Mouse (Mus musculus) adrenal gland, adult 8-10 months (tissue): ENCODE data around the gene Fn1. TPM values are rescaled to one million over a fixed set of nuclear protein-coding genes. Genes with fewer than 3 reads are reported as not detected.

Experiments used
- DNase-seq: peaks from one replicate; pipeline ENCODE4 v3.0.0; 2022
- total RNA-seq, 4 experiments: library from RNA; stranded (reverse); gene quantifications; 2 replicates each; pipeline ENCODE4 v1.2.4; 2022

The Fn1 gene
- total RNA-seq, 4 experiments from 2014 or later = 21.4 to 50.9 (median 36.7) TPM

DNA sequence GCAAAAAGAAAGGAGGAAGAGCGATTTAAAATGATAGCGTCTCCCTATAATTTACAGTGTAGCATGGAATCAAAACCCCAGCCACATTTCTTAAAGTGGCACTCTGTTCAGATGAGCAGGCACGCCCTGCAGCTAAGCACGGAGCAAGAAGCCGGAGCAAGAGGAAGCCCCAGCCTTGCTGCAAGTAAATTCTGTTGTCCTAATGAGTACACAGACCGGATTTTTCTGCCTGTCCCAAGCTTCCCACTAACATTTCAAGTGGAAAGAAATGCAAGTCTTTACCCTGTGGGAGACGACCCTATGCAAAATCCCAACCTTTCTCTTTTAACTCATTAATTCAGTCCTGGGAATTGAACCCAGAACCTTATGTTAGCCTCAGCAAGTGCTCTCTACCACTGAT is 4.8 kb downstream of the Fn1 start:
- DNase-seq = no peak

DNA sequence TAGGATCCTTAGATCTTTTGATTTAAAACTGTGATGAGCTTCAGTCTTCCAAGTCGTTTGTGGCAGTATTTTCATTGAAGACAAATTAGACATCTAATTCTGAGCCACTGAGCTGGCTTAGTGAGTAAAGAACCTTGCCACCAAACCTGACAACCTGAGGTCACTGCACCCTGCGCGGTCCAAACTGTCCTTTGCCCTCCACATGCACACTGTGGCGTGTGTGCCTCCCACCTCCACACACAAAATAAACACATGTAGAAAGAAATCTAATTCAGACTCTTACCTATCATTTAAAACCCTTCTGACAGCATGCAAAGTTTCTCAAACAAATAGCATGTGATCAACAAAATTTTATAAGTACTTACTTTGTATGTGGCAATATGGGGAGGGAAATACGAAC is 6.2 kb downstream of the Fn1 start:
- DNase-seq = no peak

DNA sequence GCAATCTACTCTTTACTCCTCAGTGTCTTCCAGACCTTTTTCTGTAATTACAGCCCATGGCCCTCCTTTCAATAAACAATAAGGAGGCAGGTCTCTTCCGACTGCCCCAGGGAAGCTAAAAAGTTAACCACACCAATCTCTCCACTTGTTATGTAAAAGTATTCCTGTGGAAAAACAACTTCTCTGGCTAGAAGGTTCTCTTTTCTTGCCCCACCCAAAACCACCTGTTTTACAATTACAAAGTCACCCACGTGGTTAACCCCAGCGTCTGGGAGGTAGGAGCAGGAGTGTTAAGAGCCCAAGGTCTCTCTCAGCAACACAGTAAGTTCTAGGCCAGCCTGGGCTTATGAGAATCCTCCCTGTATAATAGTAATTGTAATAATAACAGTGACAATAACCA is 7.0 kb downstream of the Fn1 start:
- no peak for DNase-seq

DNA sequence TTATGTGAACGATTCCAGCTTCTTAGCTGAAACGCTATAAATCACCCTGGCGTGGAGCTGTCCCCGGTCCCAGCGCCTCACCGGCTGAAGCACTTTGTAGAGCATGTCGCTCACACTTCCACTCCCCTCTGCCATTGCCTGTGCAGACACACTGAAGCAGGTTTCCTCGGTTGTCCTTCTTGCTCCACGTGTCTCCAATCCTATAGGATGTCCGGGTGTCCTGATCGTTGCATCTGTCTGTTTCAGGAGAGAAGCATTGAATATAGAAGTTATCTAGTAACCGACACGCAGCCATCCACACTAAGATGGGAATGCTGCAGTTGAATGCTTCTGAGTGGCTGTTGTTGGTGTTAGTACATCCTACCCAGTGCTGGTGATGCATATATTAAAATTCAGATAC is 7.5 kb downstream of the Fn1 start:
- DNase-seq = no peak

DNA sequence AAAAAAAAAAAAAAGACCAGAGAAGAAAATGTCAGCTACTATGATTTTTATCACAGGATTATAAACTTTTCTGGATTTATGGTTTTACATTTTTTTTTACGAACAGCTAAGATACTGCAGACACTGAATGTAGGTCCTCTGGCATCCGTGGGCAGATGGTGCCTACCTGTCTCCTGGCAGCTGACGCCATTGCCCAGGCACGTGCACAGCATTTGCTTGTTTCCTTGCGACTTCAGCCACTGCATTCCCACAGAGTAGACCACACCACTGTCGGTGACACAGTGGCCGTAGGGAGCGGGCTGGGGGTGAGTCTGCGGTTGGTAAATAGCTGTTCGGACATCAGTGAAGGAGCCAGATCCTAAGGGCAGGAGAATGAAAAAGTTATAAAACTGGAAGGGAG is 10.2 kb downstream of the Fn1 start:
- no peak for DNase-seq

DNA sequence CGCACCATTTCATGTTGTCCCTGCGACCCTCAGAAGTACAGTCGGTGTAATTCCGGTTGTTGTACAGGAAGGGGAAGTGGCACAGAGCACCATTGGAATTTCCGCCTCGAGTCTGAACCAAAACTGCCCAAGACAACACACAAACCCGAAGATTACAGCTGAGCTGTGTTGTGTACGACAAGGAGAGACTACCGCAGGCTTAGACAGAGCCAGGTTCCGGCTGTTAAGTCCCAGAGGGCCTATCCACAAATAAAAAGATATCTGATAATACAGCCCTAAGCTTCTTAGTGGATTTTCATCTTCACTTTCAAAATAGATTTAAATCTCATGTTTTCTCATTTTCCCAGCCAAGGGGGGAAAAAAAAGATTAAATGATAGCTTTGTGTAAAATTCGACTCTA is 11.8 kb downstream of the Fn1 start:
- no peak for DNase-seq

GRCm38 (mm10) chr1:71640157-71640556 is 12.8 kb downstream of the Fn1 start:
- no peak for DNase-seq

DNA sequence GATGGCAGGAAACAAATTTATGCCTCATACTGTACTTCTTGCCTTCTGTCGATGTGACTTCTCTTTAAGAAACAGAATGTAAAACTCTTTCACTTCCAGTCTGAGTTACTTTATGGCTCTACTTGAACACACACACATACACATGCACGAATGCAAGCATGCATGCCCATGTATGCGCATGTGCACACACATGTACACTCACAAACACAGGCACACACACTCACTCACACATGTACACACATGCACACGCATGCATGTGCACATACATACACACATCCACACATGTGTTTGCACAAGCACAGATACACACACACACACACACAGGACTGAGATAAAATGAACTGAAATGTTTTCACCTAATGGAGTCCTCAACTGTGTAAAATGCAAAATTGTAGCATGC is 16.3 kb downstream of the Fn1 start:
- DNase-seq = no peak

DNA sequence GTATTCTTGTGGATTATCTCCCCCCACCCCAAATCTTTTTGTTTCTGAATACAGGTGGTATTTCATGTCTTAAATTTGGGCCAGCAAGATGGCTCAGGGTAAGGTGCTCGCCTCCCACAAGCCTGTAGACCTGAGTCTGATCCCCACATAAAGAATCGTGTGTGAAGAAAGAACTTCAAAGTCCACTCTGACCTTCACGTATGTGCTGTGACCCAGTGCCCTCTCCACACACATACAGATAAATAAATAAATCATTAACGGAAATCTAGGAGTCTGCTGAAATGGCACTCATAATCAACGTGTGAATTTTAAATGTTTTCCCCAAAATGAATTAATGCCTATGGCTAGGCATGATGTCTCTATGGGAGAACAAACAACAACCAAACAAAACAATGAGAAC is 16.9 kb downstream of the Fn1 start:
- no peak for DNase-seq

- DNase-seq = no peak
Measured at GRCm38 (mm10) chr1:71635101-71636014, 17.6 kb downstream of the Fn1 start.

DNA sequence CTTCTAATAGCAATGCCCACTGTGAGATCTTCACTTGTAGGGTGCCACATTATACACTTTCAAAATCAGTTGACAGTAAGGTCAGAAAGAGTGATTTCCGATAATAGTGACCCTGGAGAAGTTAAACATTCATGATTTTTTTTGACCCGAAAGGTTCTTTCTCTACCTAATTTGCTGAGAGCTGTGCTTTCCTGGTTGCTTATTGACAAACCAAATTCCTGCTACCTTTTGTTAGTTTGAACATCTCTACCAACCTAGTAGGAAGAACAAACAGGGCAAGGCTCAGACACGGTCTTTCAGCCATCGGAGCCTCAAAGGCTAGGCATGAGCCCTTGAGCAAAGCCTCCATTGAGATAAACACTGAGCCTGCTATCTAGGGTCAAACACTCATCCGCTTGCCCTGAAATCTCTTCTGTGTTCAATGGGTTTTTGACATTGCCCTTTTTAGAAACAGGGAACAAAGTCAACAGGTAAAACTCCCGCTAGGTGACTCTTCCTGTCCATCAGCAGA is 18.5 kb downstream of the Fn1 start:
- no peak for DNase-seq

- DNase-seq = no peak
Measured at GRCm38 (mm10) chr1:71632387-71632786, 20.6 kb downstream of the Fn1 start.

GRCm38 (mm10) chr1:71631811-71632210 is 21.2 kb downstream of the Fn1 start:
- no peak for DNase-seq

- no peak for DNase-seq
Measured at GRCm38 (mm10) chr1:71630243-71630642, 22.8 kb downstream of the Fn1 start.

GRCm38 (mm10) chr1:71623625-71624024 is 29.4 kb downstream of the Fn1 start:
- DNase-seq = no peak

GRCm38 (mm10) chr1:71621526-71621925 is 31.5 kb downstream of the Fn1 start:
- no peak for DNase-seq

DNA sequence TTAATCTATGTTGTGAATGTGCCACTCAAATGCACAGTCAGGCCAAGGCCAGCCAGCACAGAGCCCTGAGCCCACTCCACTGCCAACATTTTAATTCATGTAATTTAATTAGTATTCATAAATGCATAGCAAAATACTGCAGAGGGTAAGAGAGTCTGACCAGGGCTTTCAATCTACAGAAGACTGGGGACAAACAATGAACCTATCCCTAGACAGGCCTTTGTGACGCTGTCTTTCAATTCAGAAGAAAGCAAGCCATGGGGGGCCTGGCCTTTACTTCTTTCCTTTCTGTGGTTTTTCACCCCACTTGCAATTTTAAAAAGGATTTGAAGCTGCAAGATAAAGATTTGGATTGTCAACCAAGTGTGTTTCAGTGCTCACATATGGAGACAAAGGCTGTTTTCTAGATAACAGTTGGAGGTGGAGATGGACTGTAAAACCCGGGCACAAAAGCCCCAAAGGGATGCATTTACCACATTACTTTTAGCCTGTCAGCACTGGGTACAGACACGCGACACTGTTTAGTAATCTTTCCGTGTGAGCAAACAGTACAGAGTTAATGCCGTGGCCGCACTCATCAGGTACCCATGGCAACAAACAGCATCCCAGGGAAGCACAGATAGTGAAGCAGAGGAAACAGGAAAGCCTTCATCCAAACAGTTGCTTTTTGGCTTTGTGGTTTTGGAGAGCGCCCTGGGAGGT is 38.3 kb downstream of the Fn1 start:
- DNase-seq = no peak

DNA sequence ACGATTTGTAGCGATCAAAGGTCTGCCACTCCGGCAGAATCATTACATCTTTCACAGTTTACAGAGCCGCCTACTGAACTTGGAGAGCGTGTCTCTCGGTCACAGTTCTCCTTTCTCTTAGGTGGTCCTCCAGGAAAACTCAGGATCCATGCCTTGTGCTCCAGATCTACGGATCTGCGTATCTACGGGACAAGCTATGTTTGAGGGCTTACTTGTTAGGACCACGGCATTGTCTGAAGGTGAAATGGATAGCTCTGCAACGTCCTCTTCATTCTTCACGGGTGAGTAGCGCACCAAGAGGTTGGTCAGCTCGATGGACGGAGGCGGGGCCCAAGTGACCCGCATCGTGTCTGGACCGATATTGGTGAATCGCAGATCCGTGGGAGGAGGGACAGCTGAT is 40.7 kb downstream of the Fn1 start:
- no peak for DNase-seq

GRCm38 (mm10) chr1:71609916-71610315 is 43.1 kb downstream of the Fn1 start:
- no peak for DNase-seq

GRCm38 (mm10) chr1:71609057-71609775 is 43.8 kb downstream of the Fn1 start:
- DNase-seq = no peak

DNA sequence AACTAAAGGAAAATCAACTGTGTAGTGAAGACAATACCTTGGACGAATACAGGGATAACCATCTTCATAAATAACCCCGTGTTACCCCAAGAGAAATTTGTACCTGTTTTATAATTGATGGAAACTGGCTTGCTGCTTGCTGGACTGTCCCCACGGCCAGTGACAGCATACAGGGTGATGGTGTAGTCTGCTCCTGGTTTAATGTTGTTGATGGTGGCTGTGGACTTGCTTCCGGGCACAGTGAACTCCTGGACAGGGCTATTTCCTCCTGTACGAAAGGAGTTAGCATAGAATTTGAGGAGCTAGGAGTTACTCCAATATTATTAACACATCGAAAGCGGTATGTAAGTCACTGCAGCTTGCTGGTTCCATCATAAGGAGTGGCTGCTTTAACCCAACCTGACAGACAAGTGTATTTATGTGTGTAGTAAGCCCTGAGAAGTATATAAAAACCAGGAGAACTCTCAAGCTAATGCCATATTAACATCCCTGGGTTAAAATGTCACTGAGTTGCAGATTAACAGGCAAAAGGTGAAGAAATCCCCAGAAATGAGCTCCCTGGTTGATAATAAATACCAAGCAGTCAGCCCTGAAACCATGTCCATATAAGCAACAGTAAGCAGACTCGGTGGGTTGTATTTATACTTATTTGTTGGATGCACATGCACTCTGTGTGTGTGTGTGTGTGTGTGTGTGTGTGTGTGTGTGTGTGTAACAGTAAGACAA is 46.2 kb downstream of the Fn1 start:
- no peak for DNase-seq

GRCm38 (mm10) chr1:71605751-71606150 is 47.2 kb downstream of the Fn1 start:
- DNase-seq = no peak
